Mouse (Mus musculus): ENCODE measurements at regions not wholly inside any gene's neighbourhood (a gene's known extent, or its start where the extent isn't known, plus 50 kb on each side); places are given as distances from the start of the nearest gene placed in this dataset.

DNA sequence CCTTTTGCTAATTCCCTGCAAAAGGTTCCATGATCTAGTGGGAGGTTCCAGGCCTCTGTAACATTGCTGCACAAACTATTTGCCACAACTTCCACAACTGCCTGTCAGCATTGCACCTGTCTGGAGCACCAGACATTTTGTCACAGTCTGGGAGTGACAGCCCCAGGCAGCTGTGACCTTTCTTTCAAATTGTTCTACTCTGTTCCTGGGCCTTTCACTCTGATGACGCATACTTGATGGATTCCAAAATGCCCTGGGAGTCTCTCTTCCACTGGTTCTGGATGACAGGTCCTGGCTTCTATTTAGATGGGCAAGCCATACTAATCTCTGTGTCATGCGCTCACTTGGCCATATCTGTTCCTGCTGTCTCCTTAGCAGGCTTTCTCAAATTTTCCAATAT lies 382.7 kb downstream of the Eipr1 start:
- no peak for TF ChIP-seq CTCF (IDR thresholded peaks at IDR 0.05 in 2 of 3, conservative IDR thresholded peaks at IDR 0.05 in 1 of 3; ENCODE audit: control insufficient read depth in 1 of 3, insufficient read depth in 1 of 3, low read depth in 2 of 3, low read length in 3 of 3, poor library complexity in 1 of 3, severe bottlenecking in 1 of 3)
- TF ChIP-seq HCFC1 (IDR thresholded peaks at IDR 0.05; ENCODE audit: low read depth, low read length) = no peak

Data from MEL (cell line).